Mouse (Mus musculus): Measurements from ENCODE around the gene Gm43951. TPM values are rescaled to one million over a fixed set of nuclear protein-coding genes. Genes with fewer than 3 reads are reported as not detected.

Gene Gm43951
- total RNA-seq, 2 experiments from 2014 or later = 8.2 to 12.9 TPM

Other genes with a start within 250 kb of the Gm43951 start
- not detected for gene Aipl1, start 169.3 kb downstream of the Gm43951 start, total RNA-seq (2021)
- under 1 TPM; 0.40 to 0.89 TPM for gene Pimreg, start 164.8 kb downstream of the Gm43951 start, total RNA-seq (2021)
- gene Pitpnm3, start 71.1 kb downstream of the Gm43951 start, total RNA-seq (2021) = 10 to 100 TPM; 25.0 to 27.9 TPM
- 10 to 100 TPM; 21.1 to 27.1 TPM for gene 4933427D14Rik, start 619 bp upstream of the Gm43951 start, total RNA-seq (2021)
- 10 to 100 TPM; 31.8 to 36.8 TPM for gene Txndc17, start 707 bp upstream of the Gm43951 start, total RNA-seq (2021)
- gene Med31, start 8.8 kb upstream of the Gm43951 start, total RNA-seq (2021) = 10 to 100 TPM; 14.5 to 16.4 TPM
- 10 to 100 TPM in 1 of 2 experiments, 1 to 10 TPM in 1; 9.9 to 12.2 TPM for gene Slc13a5, start 60.4 kb upstream of the Gm43951 start, total RNA-seq (2021)
- gene Xaf1, start 94.8 kb upstream of the Gm43951 start, total RNA-seq (2021) = 1 to 10 TPM; 2.4 to 3.3 TPM
- not detected for gene Fbxo39, start 107.6 kb upstream of the Gm43951 start, total RNA-seq (2021)
- 1 to 10 TPM; 2.7 to 3.1 TPM for gene Tekt1, start 155.6 kb upstream of the Gm43951 start, total RNA-seq (2021)
- gene Smtnl2, start 204.9 kb upstream of the Gm43951 start, total RNA-seq (2021) = 1 to 10 TPM; 2.0 to 3.0 TPM
- gene Ggt6, start 228.7 kb upstream of the Gm43951 start, total RNA-seq (2021) = under 1 TPM in 1 of 2 experiments, not detected in 1; 0.20 TPM
- 10 to 100 TPM; 48.3 to 54.0 TPM for gene Mybbp1a, start 234.5 kb upstream of the Gm43951 start, total RNA-seq (2021)

Measured in layer of hippocampus, postnatal 25 days (tissue).